Mouse (Mus musculus): ENCODE data around the gene 4930579F01Rik.

DNA sequence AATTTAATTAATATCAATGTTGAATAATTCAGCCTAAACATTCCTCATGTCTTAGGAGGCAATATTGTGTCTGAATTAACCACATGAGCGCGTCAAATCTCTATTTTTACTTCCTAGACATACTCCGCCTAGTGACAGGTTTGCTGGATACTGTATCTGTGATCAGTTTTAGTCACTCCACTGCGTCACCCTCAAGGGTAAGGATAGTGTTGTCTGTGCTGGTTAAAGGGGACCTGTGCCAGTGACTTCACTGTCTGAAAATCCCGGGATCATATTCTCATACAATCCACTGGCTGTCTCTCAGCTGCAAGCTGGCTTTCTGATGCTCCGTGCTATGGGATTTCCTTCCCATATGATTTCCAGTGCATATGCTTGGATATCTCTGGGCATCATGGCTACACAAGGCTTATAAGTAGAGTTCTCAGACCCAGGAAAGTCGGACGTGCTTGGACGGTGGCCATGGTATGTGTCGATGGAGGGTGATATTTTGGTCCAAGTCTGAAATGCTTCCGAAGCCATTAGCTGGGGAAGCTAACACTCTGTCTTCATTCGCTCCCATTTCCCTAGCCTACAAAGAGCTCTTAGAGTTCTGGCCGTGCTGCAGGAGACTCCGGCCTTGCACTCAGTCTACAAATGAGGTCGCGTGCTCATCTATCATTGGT lies 74.0 kb downstream of the 4930579F01Rik start:
- TF ChIP-seq CTCF (IDR thresholded peaks at IDR 0.05; ENCODE audit: low read depth): no peak
- TF ChIP-seq EP300 (IDR thresholded peaks at IDR 0.05; ENCODE audit: low read depth): no peak
